Mouse (Mus musculus): ENCODE measurements around the gene Hmgxb4.

The Hmgxb4 gene

GRCm38 (mm10) chr8:75016422-75016821, 23.3 kb downstream of the Hmgxb4 start:
- intact Hi-C loops (cut with DNase I) = no loop called here

GRCm38 (mm10) chr8:75018274-75018972, 25.3 kb downstream of the Hmgxb4 start:
- intact Hi-C loops (cut with DNase I) = no loop called here

- intact Hi-C loops (cut with DNase I) = no loop called here
These were observed 30.6 kb downstream of the Hmgxb4 start for GRCm38 (mm10) chr8:75023660-75024316.

GRCm38 (mm10) chr8:75025809-75026208, 32.7 kb downstream of the Hmgxb4 start:
- intact Hi-C loops (cut with DNase I) = no loop called here

GRCm38 (mm10) chr8:75030453-75031024, 37.4 kb downstream of the Hmgxb4 start:
- intact Hi-C loops (cut with DNase I) = loop anchor here (5.0 kb wide), 1 partner anchor 33 kb away; no protein-coding TSS in a partner anchor

GRCm38 (mm10) chr8:75032961-75033360, 39.8 kb downstream of the Hmgxb4 start:
- intact Hi-C loops (cut with DNase I) = loop anchor here (5.0 kb wide), 1 partner anchor 36 kb away; no protein-coding TSS in a partner anchor

- intact Hi-C loops (cut with DNase I) = loop anchor here (5.0 kb wide), 1 partner anchor 36 kb away; no protein-coding TSS in a partner anchor
These were observed 40.5 kb downstream of the Hmgxb4 start, which contains the start of gene Tom1 for GRCm38 (mm10) chr8:75033511-75034243. Gene Tom1, plus strand, starts transcription at chr8:75033705.

- intact Hi-C loops (cut with DNase I) = loop anchor here (5.0 kb wide), 1 partner anchor 37 kb away; no protein-coding TSS in a partner anchor
These were observed 41.1 kb downstream of the Hmgxb4 start for GRCm38 (mm10) chr8:75034285-75034684.

- intact Hi-C loops (cut with DNase I) = no loop called here
These were observed 42.5 kb downstream of the Hmgxb4 start for GRCm38 (mm10) chr8:75035640-75036039.

- intact Hi-C loops (cut with DNase I) = no loop called here
These were observed 45.3 kb downstream of the Hmgxb4 start for GRCm38 (mm10) chr8:75038497-75038896.

- intact Hi-C loops (cut with DNase I) = no loop called here
These were observed 46.6 kb downstream of the Hmgxb4 start for GRCm38 (mm10) chr8:75039754-75040153.

- intact Hi-C loops (cut with DNase I) = no loop called here
These were observed 49.0 kb downstream of the Hmgxb4 start for GRCm38 (mm10) chr8:75042171-75042570.

- intact Hi-C loops (cut with DNase I) = no loop called here
These were observed 49.8 kb downstream of the Hmgxb4 start for GRCm38 (mm10) chr8:75042974-75043373.

- intact Hi-C loops (cut with DNase I) = no loop called here
These were observed 53.1 kb downstream of the Hmgxb4 start for GRCm38 (mm10) chr8:75046303-75046702.

- intact Hi-C loops (cut with DNase I) = no loop called here
These were observed 54.6 kb downstream of the Hmgxb4 start for GRCm38 (mm10) chr8:75047784-75048183.

GRCm38 (mm10) chr8:75053342-75053741, 60.2 kb downstream of the Hmgxb4 start:
- intact Hi-C loops (cut with DNase I) = no loop called here

- intact Hi-C loops (cut with DNase I) = no loop called here
These were observed 62.5 kb downstream of the Hmgxb4 start for GRCm38 (mm10) chr8:75055673-75056072.

GRCm38 (mm10) chr8:75060022-75060421, 66.9 kb downstream of the Hmgxb4 start:
- intact Hi-C loops (cut with DNase I) = no loop called here

- intact Hi-C loops (cut with DNase I) = no loop called here
These were observed 67.7 kb downstream of the Hmgxb4 start for GRCm38 (mm10) chr8:75060815-75061214.

- intact Hi-C loops (cut with DNase I) = no loop called here
These were observed 70.1 kb downstream of the Hmgxb4 start for GRCm38 (mm10) chr8:75063290-75063689.

- intact Hi-C loops (cut with DNase I) = no loop called here
These were observed 71.6 kb downstream of the Hmgxb4 start for GRCm38 (mm10) chr8:75064790-75065189.
